Mouse (Mus musculus) liver, adult 2 months (tissue): ENCODE results near the gene Snx4. TPM values are rescaled to one million over a fixed set of nuclear protein-coding genes. Genes with fewer than 3 reads are reported as not detected.

Experiments used
- DNase-seq: peaks from one replicate; pipeline ENCODE4 v3.0.0-alpha.2; 2011; ENCODE audit warnings: low read depth, low spot score; ENCODE audit errors: extremely low read depth
- H3K27ac ChIP-seq: fragments of 200-500 bp; replicated peaks from 2 replicates; pipeline ENCODE4 v1.5.1; 2012; ENCODE audit warnings: low read depth, mild to moderate bottlenecking, control low read depth, inconsistent platforms, low read length; ENCODE audit not compliant: insufficient read depth
- H3K27me3 ChIP-seq: fragments of 200-500 bp; 2 replicates; pipeline ENCODE4 v1.6.1; 2012; ENCODE audit warnings: mild to moderate bottlenecking, moderate library complexity, low read length, inconsistent platforms; ENCODE audit not compliant: control insufficient read depth, insufficient read depth
- H3K36me3 ChIP-seq: fragments of 200-500 bp; 2 replicates; pipeline ENCODE4 v1.6.1; 2012; ENCODE audit warnings: low read length, inconsistent platforms; ENCODE audit not compliant: control insufficient read depth, insufficient read depth
- H3K4me1 ChIP-seq: fragments of 200-500 bp; 2 replicates; pipeline ENCODE4 v1.6.1; 2011; ENCODE audit warnings: low read length; ENCODE audit not compliant: control insufficient read depth, insufficient read depth
- H3K4me3 ChIP-seq: fragments of 200-500 bp; 2 replicates; pipeline ENCODE4 v1.5.1; 2011; ENCODE audit warnings: low read depth, mild to moderate bottlenecking, control low read depth, low read length, moderate library complexity; ENCODE audit not compliant: insufficient read depth
- H3K79me2 ChIP-seq: fragments of 200-500 bp; 2 replicates; pipeline ENCODE4 v1.6.1; 2012; ENCODE audit warnings: inconsistent platforms, mild to moderate bottlenecking, low read length, moderate library complexity; ENCODE audit not compliant: control insufficient read depth, insufficient read depth
- H3K9ac ChIP-seq: fragments of 200-500 bp; 2 replicates; pipeline ENCODE4 v1.6.1; 2012; ENCODE audit warnings: low read depth, mild to moderate bottlenecking, control low read depth, inconsistent platforms, low read length
- CTCF ChIP-seq: fragments of 200-500 bp; IDR thresholded peaks from 2 replicates; pipeline ENCODE4 v1.5.1; 2011; ENCODE audit warnings: low read depth, low read length, control low read depth
- POLR2A ChIP-seq: fragments of 200-500 bp; IDR thresholded peaks from 2 replicates; pipeline ENCODE4 v1.6.1; 2011; ENCODE audit warnings: low read length, control low read depth; ENCODE audit not compliant: insufficient read depth; ENCODE audit errors: extremely low read depth
- WGBS: fragments of 180-500 bp; shearing (Covaris S2); methylation state at CpG from one replicate; pipeline ENCODE4 v1.1.7; 2018; 5-methylcytosine and 5-hydroxymethylcytosine counted together
- polyA plus RNA-seq: library from polyadenylated mRNA; depleted of rRNA; stranded (reverse); fragments of >200 nt; gene quantifications from 2 replicates; pipeline ENCODE4 v1.2.3, GENCODE M21; 2012
- total RNA-seq: library from RNA; depleted of rRNA; stranded (reverse); fragments of >200 nt; gene quantifications from 2 replicates; pipeline ENCODE4 v1.2.3, GENCODE M21; 2014

The Snx4 gene
- total and polyA plus RNA-seq, 2 experiments, result 6.0 to 28.9 TPM

- H3K79me2 ChIP-seq, result no peaks in the 10 kb centered on the region
- no peaks in the 10 kb centered on the region for H3K36me3 ChIP-seq
- H3K4me1 ChIP-seq, result peaks cover 14% of the 10 kb centered on the region
- no peak overlapping the region for H3K9ac ChIP-seq
- peak overlapping the region; percentile 95 for H3K27ac ChIP-seq
- TF ChIP-seq POLR2A (no peak), CTCF (no peak)
- peak; percentile 85 for DNase-seq
- H3K4me3 ChIP-seq, result no peak overlapping the region
- H3K27me3 ChIP-seq, result no peaks in the 10 kb centered on the region
- 16% methylated on average over 4 of the region's 4 CpGs for WGBS
Observed at GRCm38 (mm10) chr16:33338492-33338891, 87.2 kb downstream of the Snx4 start.

GRCm38 (mm10) chr16:33339476-33339875 lies 88.2 kb downstream of the Snx4 start:
- Histone ChIP-seq H3K9ac (no peak overlapping the region), H3K27ac (peak overlapping the region; percentile 66), H3K27me3 (no peaks in the 10 kb centered on the region), H3K36me3 (no peaks in the 10 kb centered on the region), H3K4me1 (peaks cover 16% of the 10 kb centered on the region), H3K79me2 (no peaks in the 10 kb centered on the region), H3K4me3 (no peak overlapping the region)
- DNase-seq, result no peak
- 67% methylated on average over 2 of the region's 2 CpGs for WGBS
- TF ChIP-seq CTCF, result no peak

GRCm38 (mm10) chr16:33342356-33342755 lies 91.1 kb downstream of the Snx4 start:
- Histone ChIP-seq H3K9ac (no peak overlapping the region), H3K27me3 (no peaks in the 10 kb centered on the region), H3K36me3 (no peaks in the 10 kb centered on the region), H3K4me1 (peaks cover 14% of the 10 kb centered on the region), H3K79me2 (no peaks in the 10 kb centered on the region), H3K4me3 (no peak overlapping the region), H3K27ac (no peak overlapping the region)
- WGBS, result 100% methylated on average over 1 of the region's 1 CpGs
- DNase-seq, result no peak
- TF ChIP-seq POLR2A (no peak), CTCF (no peak)

GRCm38 (mm10) chr16:33343106-33343505 lies 91.9 kb downstream of the Snx4 start:
- Histone ChIP-seq H3K9ac (no peak overlapping the region), H3K79me2 (no peaks in the 10 kb centered on the region), H3K4me1 (peaks cover 12% of the 10 kb centered on the region), H3K36me3 (no peaks in the 10 kb centered on the region), H3K4me3 (no peak overlapping the region), H3K27me3 (no peaks in the 10 kb centered on the region), H3K27ac (0 out of 2 replicates have a peak overlapping the region, but pooled peaks have one; percentile 8)
- 39% methylated on average over 5 of the region's 5 CpGs for WGBS
- DNase-seq, result peak; percentile 84
- TF ChIP-seq CTCF (no peak), POLR2A (no peak)

GRCm38 (mm10) chr16:33343601-33344000 lies 92.4 kb downstream of the Snx4 start:
- peaks cover 8% of the 10 kb centered on the region for H3K4me1 ChIP-seq
- no peaks in the 10 kb centered on the region for H3K36me3 ChIP-seq
- TF ChIP-seq CTCF (no peak), POLR2A (no peak)
- 81% methylated on average over 7 of the region's 7 CpGs for WGBS
- H3K27ac ChIP-seq, result no peak overlapping the region
- H3K79me2 ChIP-seq, result no peaks in the 10 kb centered on the region
- DNase-seq, result no peak
- H3K4me3 ChIP-seq, result no peak overlapping the region
- no peaks in the 10 kb centered on the region for H3K27me3 ChIP-seq
- no peak overlapping the region for H3K9ac ChIP-seq

- Histone ChIP-seq H3K36me3 (no peaks in the 10 kb centered on the region), H3K4me3 (no peak overlapping the region), H3K27me3 (no peaks in the 10 kb centered on the region), H3K9ac (no peak overlapping the region), H3K79me2 (no peaks in the 10 kb centered on the region), H3K4me1 (peaks cover 5% of the 10 kb centered on the region), H3K27ac (no peak overlapping the region)
- no peak for DNase-seq
- 81% methylated on average over 9 of the region's 9 CpGs for WGBS
- no peak for TF ChIP-seq CTCF
- TF ChIP-seq POLR2A, result no peak
Observed at GRCm38 (mm10) chr16:33344379-33344778, 93.1 kb downstream of the Snx4 start.
